Mouse (Mus musculus): ENCODE measurements at regions not wholly inside any gene's neighbourhood (a gene's known extent, or its start where the extent isn't known, plus 50 kb on each side); places are given as distances from the start of the nearest gene placed in this dataset.

DNA sequence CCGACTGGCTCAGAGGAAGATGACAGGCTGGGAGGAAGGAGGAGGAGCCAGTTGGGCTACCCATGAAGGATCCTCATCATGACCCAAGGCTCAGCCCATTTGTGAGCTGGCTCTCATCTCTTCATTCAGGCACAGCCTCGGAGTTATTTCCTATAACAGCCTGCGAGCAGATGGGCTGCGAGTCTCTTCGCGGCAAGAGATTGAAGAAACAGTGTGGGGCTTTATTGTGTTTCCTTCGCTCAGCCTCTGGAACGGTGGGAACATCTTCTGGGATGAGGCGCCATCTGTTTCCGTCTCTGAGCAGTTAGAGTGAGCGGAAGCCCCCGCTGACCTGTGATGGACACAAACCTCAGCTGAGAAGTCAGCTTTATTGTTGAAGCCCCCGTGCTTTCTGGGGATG lies 213.6 kb upstream of the Kcnab2 start:
- Histone ChIP-seq H3K4me2 (replicated peaks; ENCODE audit: low read depth, low read length, severe bottlenecking) (no peak overlapping the region), H3K27me3 (ENCODE audit: control insufficient read depth, insufficient read depth, low read length) (no peaks in the 10 kb centered on the region), H3K36me3 (ENCODE audit: control insufficient read depth, insufficient read depth, low read length) (no peaks in the 10 kb centered on the region), H3K4me1 (ENCODE audit: control insufficient read depth, insufficient read depth, low read length) (no peaks in the 10 kb centered on the region), H3K9me3 (ENCODE audit: control insufficient read depth, low read length) (no peaks in the 10 kb centered on the region), H3K27ac (replicated peaks; ENCODE audit: low read depth, low read length) (no peak overlapping the region), H3K4me3 (replicated peaks; ENCODE audit: low read length) (no peak overlapping the region), H3K9ac (ENCODE audit: low read depth, low read length, severe bottlenecking) (no peak overlapping the region)
- ATAC-seq (ENCODE audit: low FRiP score, low read depth) = no peak
- 80% methylated on average over 13 of the region's 13 CpGs for WGBS
- no peak for DNase-seq (ENCODE audit: low spot score)
- TF ChIP-seq POLR2A (IDR thresholded peaks at IDR 0.05; ENCODE audit: borderline replicate concordance, extremely low read depth, insufficient read depth, insufficient read length) = no peak

DNA sequence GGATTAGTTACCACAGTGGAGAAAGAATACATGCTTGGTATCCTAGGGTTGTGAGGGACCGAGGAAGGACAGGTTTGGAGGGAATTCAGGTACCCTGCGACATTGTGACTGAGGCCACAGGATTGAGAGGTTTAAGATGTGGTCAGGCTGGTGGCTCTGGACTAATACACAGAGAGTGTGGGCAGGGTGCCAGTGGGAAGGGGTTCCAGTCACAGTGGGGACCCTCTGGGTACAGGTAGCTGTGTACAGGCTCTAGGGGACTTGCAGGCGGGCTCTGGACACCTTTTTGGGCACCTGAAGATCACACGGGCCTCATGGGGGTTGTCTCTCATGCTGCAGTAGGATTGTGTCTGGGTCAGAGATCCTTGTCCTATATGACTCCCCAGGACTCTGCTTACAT lies 213.1 kb upstream of the Kcnab2 start:
- Histone ChIP-seq H3K4me1 (ENCODE audit: control insufficient read depth, insufficient read depth, low read length) (no peaks in the 10 kb centered on the region), H3K9ac (ENCODE audit: low read depth, low read length, severe bottlenecking) (no peak overlapping the region), H3K4me2 (replicated peaks; ENCODE audit: low read depth, low read length, severe bottlenecking) (no peak overlapping the region), H3K27me3 (ENCODE audit: control insufficient read depth, insufficient read depth, low read length) (no peaks in the 10 kb centered on the region), H3K9me3 (ENCODE audit: control insufficient read depth, low read length) (no peaks in the 10 kb centered on the region), H3K27ac (replicated peaks; ENCODE audit: low read depth, low read length) (no peak overlapping the region), H3K4me3 (replicated peaks; ENCODE audit: low read length) (no peak overlapping the region), H3K36me3 (ENCODE audit: control insufficient read depth, insufficient read depth, low read length) (no peaks in the 10 kb centered on the region)
- no peak for ATAC-seq (ENCODE audit: low FRiP score, low read depth)
- TF ChIP-seq POLR2A (IDR thresholded peaks at IDR 0.05; ENCODE audit: borderline replicate concordance, extremely low read depth, insufficient read depth, insufficient read length) = no peak
- WGBS = 84% methylated on average over 4 of the region's 4 CpGs
- DNase-seq (ENCODE audit: low spot score) = no peak

GRCm38 (mm10) chr4:152689831-152690230 lies 212.2 kb upstream of the Kcnab2 start:
- no peak overlapping the region for H3K4me3 ChIP-seq (replicated peaks; ENCODE audit: low read length)
- H3K9me3 ChIP-seq (ENCODE audit: control insufficient read depth, low read length) = no peaks in the 10 kb centered on the region
- no peak overlapping the region for H3K4me2 ChIP-seq (replicated peaks; ENCODE audit: low read depth, low read length, severe bottlenecking)
- ATAC-seq (ENCODE audit: low FRiP score, low read depth) = no peak
- 81% methylated on average over 9 of the region's 9 CpGs for WGBS
- H3K27ac ChIP-seq (replicated peaks; ENCODE audit: low read depth, low read length) = no peak overlapping the region
- H3K4me1 ChIP-seq (ENCODE audit: control insufficient read depth, insufficient read depth, low read length) = no peaks in the 10 kb centered on the region
- no peak for DNase-seq (ENCODE audit: low spot score)
- no peak overlapping the region for H3K9ac ChIP-seq (ENCODE audit: low read depth, low read length, severe bottlenecking)
- H3K36me3 ChIP-seq (ENCODE audit: control insufficient read depth, insufficient read depth, low read length) = no peaks in the 10 kb centered on the region
- TF ChIP-seq POLR2A (IDR thresholded peaks at IDR 0.05; ENCODE audit: borderline replicate concordance, extremely low read depth, insufficient read depth, insufficient read length) = no peak
- no peaks in the 10 kb centered on the region for H3K27me3 ChIP-seq (ENCODE audit: control insufficient read depth, insufficient read depth, low read length)

GRCm38 (mm10) chr4:152686509-152687081 lies 208.9 kb upstream of the Kcnab2 start:
- DNase-seq (ENCODE audit: low spot score) (no peak), ATAC-seq (ENCODE audit: low FRiP score, low read depth) (no peak)
- TF ChIP-seq POLR2A (IDR thresholded peaks at IDR 0.05; ENCODE audit: borderline replicate concordance, extremely low read depth, insufficient read depth, insufficient read length) = no peak

GRCm38 (mm10) chr4:152674140-152674539 lies 196.5 kb upstream of the Kcnab2 start:
- ATAC-seq (ENCODE audit: low FRiP score, low read depth) = no peak
- no peaks in the 10 kb centered on the region for H3K4me1 ChIP-seq (ENCODE audit: control insufficient read depth, insufficient read depth, low read length)
- H3K9me3 ChIP-seq (ENCODE audit: control insufficient read depth, low read length) = no peaks in the 10 kb centered on the region
- no peaks in the 10 kb centered on the region for H3K27me3 ChIP-seq (ENCODE audit: control insufficient read depth, insufficient read depth, low read length)
- H3K4me3 ChIP-seq (replicated peaks; ENCODE audit: low read length) = no peak overlapping the region
- no peak for DNase-seq (ENCODE audit: low spot score)
- H3K36me3 ChIP-seq (ENCODE audit: control insufficient read depth, insufficient read depth, low read length) = no peaks in the 10 kb centered on the region
- no peak overlapping the region for H3K27ac ChIP-seq (replicated peaks; ENCODE audit: low read depth, low read length)
- H3K4me2 ChIP-seq (replicated peaks; ENCODE audit: low read depth, low read length, severe bottlenecking) = no peak overlapping the region
- no peak overlapping the region for H3K9ac ChIP-seq (ENCODE audit: low read depth, low read length, severe bottlenecking)
- no peak for TF ChIP-seq POLR2A (IDR thresholded peaks at IDR 0.05; ENCODE audit: borderline replicate concordance, extremely low read depth, insufficient read depth, insufficient read length)
- 5% methylated on average over 11 of the region's 11 CpGs for WGBS

More at GRCm38 (mm10) chr4:152686509-152687081, 208.9 kb upstream of the Kcnab2 start:
- no peak overlapping the region; the same call in 1 of the 2 replicates for H3K9ac ChIP-seq (ENCODE audit: low read depth, low read length, severe bottlenecking)
- H3K27me3 ChIP-seq (ENCODE audit: control insufficient read depth, insufficient read depth, low read length) = no peaks in the 10 kb centered on the region
- 0 out of 2 replicates have a peak, but pooled peaks cover 9% of the 10 kb centered on the region for H3K9me3 ChIP-seq (ENCODE audit: control insufficient read depth, low read length)
- H3K27ac ChIP-seq (replicated peaks; ENCODE audit: low read depth, low read length) = no peak overlapping the region
- 66% methylated on average over 12 of the region's 12 CpGs for WGBS
- no peaks in the 10 kb centered on the region for H3K36me3 ChIP-seq (ENCODE audit: control insufficient read depth, insufficient read depth, low read length)
- H3K4me3 ChIP-seq (replicated peaks; ENCODE audit: low read length) = no peak overlapping the region
- no peaks in the 10 kb centered on the region for H3K4me1 ChIP-seq (ENCODE audit: control insufficient read depth, insufficient read depth, low read length)
- H3K4me2 ChIP-seq (replicated peaks; ENCODE audit: low read depth, low read length, severe bottlenecking) = no peak overlapping the region

DNA sequence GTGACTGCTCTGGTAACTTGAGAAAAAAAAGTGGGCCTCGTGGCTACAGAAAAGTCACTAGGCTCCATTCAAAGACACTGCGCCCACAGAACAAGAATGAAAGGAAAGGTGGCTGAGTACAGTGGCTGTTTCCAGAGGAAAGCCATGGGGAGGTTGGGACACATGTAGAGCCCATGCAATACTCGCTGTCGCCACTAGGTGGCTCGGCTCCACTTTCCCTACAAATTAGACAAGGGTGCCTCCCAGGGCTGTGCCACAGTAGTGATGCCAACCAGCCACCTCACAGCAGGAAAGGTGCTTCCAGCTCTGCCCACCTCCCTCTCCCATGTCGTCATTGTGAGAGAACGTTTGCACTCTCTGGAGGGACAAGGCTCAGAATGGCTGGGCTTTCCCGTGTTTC lies 185.8 kb upstream of the Kcnab2 start:
- DNase-seq (ENCODE audit: low spot score) (no peak), ATAC-seq (ENCODE audit: low FRiP score, low read depth) (no peak)
- H3K4me2 ChIP-seq (replicated peaks; ENCODE audit: low read depth, low read length, severe bottlenecking) = no peak overlapping the region
- H3K9ac ChIP-seq (ENCODE audit: low read depth, low read length, severe bottlenecking) = no peak overlapping the region
- no peak overlapping the region for H3K4me3 ChIP-seq (replicated peaks; ENCODE audit: low read length)
- TF ChIP-seq POLR2A (IDR thresholded peaks at IDR 0.05; ENCODE audit: borderline replicate concordance, extremely low read depth, insufficient read depth, insufficient read length) = no peak
- no peaks in the 10 kb centered on the region for H3K4me1 ChIP-seq (ENCODE audit: control insufficient read depth, insufficient read depth, low read length)
- 47% methylated on average over 8 of the region's 8 CpGs for whole genome bisulfite sequencing
- no peak overlapping the region for H3K27ac ChIP-seq (replicated peaks; ENCODE audit: low read depth, low read length)
- no peaks in the 10 kb centered on the region for H3K27me3 ChIP-seq (ENCODE audit: control insufficient read depth, insufficient read depth, low read length)
- H3K9me3 ChIP-seq (ENCODE audit: control insufficient read depth, low read length) = no peaks in the 10 kb centered on the region
- H3K36me3 ChIP-seq (ENCODE audit: control insufficient read depth, insufficient read depth, low read length) = no peaks in the 10 kb centered on the region
